Mouse (Mus musculus): ENCODE results near the gene Tm4sf1.

- TF ChIP-seq CTCF (IDR thresholded peaks at IDR 0.05; ENCODE audit: control insufficient read depth, insufficient read depth, insufficient replicate concordance, low read depth, low read length) (no peak), POLR2A (IDR thresholded peaks at IDR 0.05; ENCODE audit: control insufficient read depth, low read depth, low read length) (no peak)
Observed at GRCm38 (mm10) chr3:57307076-57307475, 5.3 kb upstream of the Tm4sf1 start.

All from testis, adult 2 months (tissue).